Mouse (Mus musculus): ENCODE measurements around the gene Ccr10.

- TF ChIP-seq CTCF (conservative IDR thresholded peaks at IDR 0.05; ENCODE audit: low read length): no peak
- TF ChIP-seq NANOG (IDR thresholded peaks at IDR 0.05; ENCODE audit: borderline replicate concordance, low read length): no peak
These were observed 41.7 kb upstream of the Ccr10 start for GRCm38 (mm10) chr11:101216936-101217335.

Data from E14TG2a.4 (cell line).